Mouse (Mus musculus) colon, adult 2 months (tissue): ENCODE measurements around the gene Rgl1. TPM values are rescaled to one million over a fixed set of nuclear protein-coding genes. Genes with fewer than 3 reads are reported as not detected.

ENCODE experiments used
- polyA plus RNA-seq: library from polyadenylated mRNA; depleted of rRNA; stranded (reverse); fragments of >200 nt; gene quantifications from 2 replicates; pipeline ENCODE4 v1.2.3, GENCODE M21; 2012; rRNA removed

Rgl1 gene
- 4.5 and 4.7 TPM in 2 replicates for polyA plus RNA-seq

GRCm38 (mm10) chr1:152766032-152766772 lies at the start of gene Rgl1, which contains the start of gene Arpc5:
Gene Rgl1 (minus strand): TSS chr1:152766351.
Gene Arpc5 (plus strand): TSS chr1:152766542.

GRCm38 (mm10) chr1:152799897-152800296 lies 33.7 kb upstream of the Rgl1 start, which contains the start of gene Ncf2:
Gene Ncf2 (plus strand): TSS chr1:152800194.

DNA sequence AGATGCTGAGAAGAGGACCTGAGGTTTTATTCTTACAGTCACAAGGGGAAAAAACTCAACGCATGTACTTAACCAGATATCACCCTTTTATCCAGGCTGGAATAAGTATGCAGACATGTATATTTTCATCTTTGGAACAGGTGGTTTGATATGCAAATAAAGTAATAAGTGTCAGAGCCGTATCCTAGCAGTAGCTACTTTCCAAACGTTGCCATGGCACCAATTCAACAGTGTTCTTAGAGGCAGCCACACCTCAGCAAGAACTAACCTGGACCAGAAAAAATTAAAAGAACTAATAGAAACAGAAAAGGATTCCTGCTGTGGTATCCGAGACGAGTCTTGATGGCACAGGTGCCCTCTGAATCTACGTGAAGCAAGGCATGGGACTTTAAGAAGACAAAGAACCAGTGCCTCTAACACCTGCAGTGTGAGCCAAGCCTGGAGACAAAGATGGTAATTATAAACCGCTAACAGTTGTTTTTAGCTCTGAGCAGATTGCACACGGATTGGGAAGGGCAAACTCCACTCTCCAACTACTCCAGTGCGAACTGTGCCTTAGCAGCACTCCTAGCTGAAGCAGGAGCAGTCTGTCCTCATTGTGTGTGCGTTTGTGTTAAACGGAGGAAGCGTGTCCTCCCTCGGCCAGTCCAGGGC lies 15.7 kb downstream of the Rgl1 start, which contains the start of gene Apobec4:
Gene Apobec4 (plus strand): TSS at position 240 of the 654 bp plus-strand sequence.

Other genes with a start within 250 kb of the Rgl1 start
- 0.07 TPM in 1 of 2 replicates, not detected in the other for gene Apobec4, start 15.8 kb downstream of the Rgl1 start, polyA plus RNA-seq
- 92.7 and 119 TPM in 2 replicates for gene Arpc5, start 191 bp upstream of the Rgl1 start, polyA plus RNA-seq
- gene Ncf2, start 33.8 kb upstream of the Rgl1 start, polyA plus RNA-seq, result 7.8 and 10.6 TPM in 2 replicates
- gene Smg7, start 136.3 kb upstream of the Rgl1 start, polyA plus RNA-seq, result 19.2 and 30.3 TPM in 2 replicates
- gene Nmnat2, start 188.6 kb upstream of the Rgl1 start, polyA plus RNA-seq, result 2.4 and 2.6 TPM in 2 replicates